Mouse (Mus musculus) kidney, postnatal 10 days (tissue): ENCODE measurements at regions not wholly inside any gene's neighbourhood (a gene's known extent, or its start where the extent isn't known, plus 50 kb on each side); places are given as distances from the start of the nearest gene placed in this dataset.

Experiments
- DNase-seq: peaks from one replicate; pipeline ENCODE4 v3.0.0; 2021; ENCODE audit warnings: mixed read lengths

- no peak for DNase-seq
These were observed 445.1 kb upstream of the Mctp2 start for GRCm38 (mm10) chr7:72751501-72751917.

- DNase-seq, result no peak
These were observed 446.7 kb upstream of the Mctp2 start for GRCm38 (mm10) chr7:72753053-72753559.

- DNase-seq, result no peak
These were observed 456.3 kb upstream of the Mctp2 start for GRCm38 (mm10) chr7:72762711-72763110.

- DNase-seq, result no peak
These were observed 462.3 kb upstream of the Mctp2 start for GRCm38 (mm10) chr7:72768705-72769104.

- no peak for DNase-seq
These were observed 467.8 kb upstream of the Mctp2 start for GRCm38 (mm10) chr7:72774031-72774770.

GRCm38 (mm10) chr7:72774771-72775119, 468.3 kb upstream of the Mctp2 start:
- DNase-seq, result no peak

GRCm38 (mm10) chr7:72787306-72787705, 480.9 kb upstream of the Mctp2 start:
- no peak for DNase-seq

- DNase-seq, result no peak
These were observed 481.9 kb upstream of the Mctp2 start for GRCm38 (mm10) chr7:72788261-72788660.

GRCm38 (mm10) chr7:72822142-72822541, 515.7 kb upstream of the Mctp2 start:
- no peak for DNase-seq

GRCm38 (mm10) chr7:72826597-72826996, 520.2 kb upstream of the Mctp2 start:
- no peak for DNase-seq

- DNase-seq, result no peak
These were observed 529.0 kb upstream of the Mctp2 start for GRCm38 (mm10) chr7:72835423-72835822.

- no peak for DNase-seq
These were observed 529.6 kb upstream of the Mctp2 start for GRCm38 (mm10) chr7:72836026-72836425.

- DNase-seq, result no peak
These were observed 530.1 kb upstream of the Mctp2 start for GRCm38 (mm10) chr7:72836457-72836985.

- DNase-seq, result no peak
These were observed 531.7 kb upstream of the Mctp2 start for GRCm38 (mm10) chr7:72837992-72838655.

GRCm38 (mm10) chr7:72851346-72851745, 524.0 kb upstream of the Rgma start:
- peak; percentile 27 for DNase-seq

- no peak for DNase-seq
These were observed 520.8 kb upstream of the Rgma start for GRCm38 (mm10) chr7:72854501-72855002.

- no peak for DNase-seq
These were observed 508.1 kb upstream of the Rgma start for GRCm38 (mm10) chr7:72866966-72867754.

GRCm38 (mm10) chr7:72869068-72869467, 506.2 kb upstream of the Rgma start:
- DNase-seq, result no peak

GRCm38 (mm10) chr7:72900816-72901215, 474.5 kb upstream of the Rgma start:
- no peak for DNase-seq

- no peak for DNase-seq
These were observed 469.4 kb upstream of the Rgma start for GRCm38 (mm10) chr7:72905891-72906290.

- DNase-seq, result no peak
These were observed 468.8 kb upstream of the Rgma start for GRCm38 (mm10) chr7:72906536-72906935.

- DNase-seq, result peak; percentile 25
These were observed 448.4 kb upstream of the Rgma start for GRCm38 (mm10) chr7:72926772-72927380.

GRCm38 (mm10) chr7:72938842-72939241, 436.5 kb upstream of the Rgma start:
- DNase-seq, result no peak
